Comparison of ENCODE assay signal across 42 mouse cellular contexts in genomic region chr7:131329416-131329815, GRCm38 (mm10). TPM values are rescaled to one million over a fixed set of nuclear protein-coding genes. Genes with fewer than 3 reads are reported as not detected.
"Had no signal": no experiment of that assay in that cellular context is flagged by ENCODE, and none has a peak within 500 bp of the region (broad histone marks: within the 10 kb centered on the region; RNA-seq: fewer than 3 reads in every experiment).

TSS of gene Fam24b (minus strand) at chr7:131329516.

- H3K4me2 ChIP-seq: limb, embryonic 12.5 days; limb, embryonic 13.5 days; limb, embryonic 15.5 days; liver, embryonic 11.5 days; liver, embryonic 12.5 days; liver, embryonic 13.5 days; liver, embryonic 15.5 days; lung, embryonic 14.5 days; lung, embryonic 15.5 days; midbrain, embryonic 12.5 days; midbrain, embryonic 13.5 days; midbrain, embryonic 15.5 days had no signal

- H3K4me3 ChIP-seq: left cerebral cortex, adult 2 months; limb, embryonic 10.5 days; limb, embryonic 12.5 days; limb, embryonic 13.5 days; limb, embryonic 15.5 days; liver, embryonic 12.5 days; liver, embryonic 13.5 days; liver, embryonic 15.5 days; lung, embryonic 15.5 days; megakaryocyte, embryonic 14.5 days; midbrain, embryonic 10.5 days; midbrain, embryonic 12.5 days; midbrain, embryonic 13.5 days; midbrain, embryonic 15.5 days; myocyte had no signal

- H3K9me3 ChIP-seq: limb, embryonic 10.5 days; limb, embryonic 12.5 days; limb, embryonic 13.5 days; limb, embryonic 15.5 days; liver, embryonic 12.5 days; liver, embryonic 13.5 days; liver, embryonic 15.5 days; lung, embryonic 15.5 days; megakaryocyte, embryonic 14.5 days; midbrain, embryonic 10.5 days; midbrain, embryonic 12.5 days; midbrain, embryonic 13.5 days; midbrain, embryonic 15.5 days had no signal

- H3K9ac ChIP-seq: limb, embryonic 12.5 days; limb, embryonic 13.5 days; limb, embryonic 15.5 days; liver, embryonic 12.5 days; liver, embryonic 13.5 days; liver, embryonic 14.5 days; liver, embryonic 15.5 days; liver, postnatal 0 days; lung, embryonic 14.5 days; lung, embryonic 15.5 days; midbrain, embryonic 12.5 days; midbrain, embryonic 13.5 days; midbrain, embryonic 15.5 days had no signal

- H3K27me3 ChIP-seq: limb, embryonic 12.5 days; limb, embryonic 13.5 days; limb, embryonic 15.5 days; liver, embryonic 12.5 days; liver, embryonic 13.5 days; liver, embryonic 15.5 days; lung, embryonic 15.5 days; midbrain, embryonic 12.5 days; midbrain, embryonic 13.5 days; midbrain, embryonic 15.5 days had no signal

- ATAC-seq: liver, embryonic 12.5 days; liver, postnatal 0 days; lung, postnatal 0 days; midbrain, embryonic 13.5 days; midbrain, embryonic 15.5 days; midbrain, embryonic 16.5 days had no signal

- DNase-seq: left cerebral cortex, postnatal 4 days; liver; liver, embryonic 13.5 days; liver, postnatal 0 days; lung, adult 18-20 months; lung, adult 2 months; lung, embryonic 14.5 days; lung, postnatal 10 days; lung, postnatal 14 days; lung, postnatal 36 days; lung, postnatal 4 days; midbrain, embryonic 14.5 days had no signal

- H3K36me3 ChIP-seq: limb, embryonic 10.5 days; limb, embryonic 12.5 days; limb, embryonic 13.5 days; limb, embryonic 15.5 days; liver, embryonic 12.5 days; liver, embryonic 13.5 days; liver, embryonic 15.5 days; lung, embryonic 15.5 days; midbrain, embryonic 10.5 days; midbrain, embryonic 12.5 days; midbrain, embryonic 13.5 days; midbrain, embryonic 15.5 days had no signal

- H3K4me1 ChIP-seq: limb, embryonic 10.5 days; limb, embryonic 12.5 days; limb, embryonic 13.5 days; limb, embryonic 15.5 days; liver, embryonic 12.5 days; liver, embryonic 13.5 days; liver, embryonic 15.5 days; lung, embryonic 15.5 days; megakaryocyte, embryonic 14.5 days; midbrain, embryonic 10.5 days; midbrain, embryonic 12.5 days; midbrain, embryonic 13.5 days; midbrain, embryonic 15.5 days had no signal

- H3K27ac ChIP-seq: left cerebral cortex, adult 2 months; limb, embryonic 10.5 days; limb, embryonic 12.5 days; limb, embryonic 13.5 days; limb, embryonic 15.5 days; liver, embryonic 12.5 days; liver, embryonic 13.5 days; liver, embryonic 14.5 days; liver, embryonic 15.5 days; lung, embryonic 15.5 days; macrophage; midbrain, embryonic 10.5 days; midbrain, embryonic 12.5 days; midbrain, embryonic 13.5 days; midbrain, embryonic 15.5 days had no signal

RNA-seq across cellular contexts. Expression of gene Fam24b, which starts in this region (rescaled TPM):
- total RNA-seq: left cerebral cortex, adult 18-20 months; left cerebral cortex, adult 2 months; left cerebral cortex, postnatal 25 days; left cerebral cortex, postnatal 36 days; left cerebral cortex, postnatal 4 days; liver, adult 2 months; megakaryocyte progenitor cell, adult 5-6 weeks; megakaryocyte, adult 5-6 weeks; megakaryocyte-erythroid progenitor cell, adult 5-6 weeks; monocyte, adult 5-6 weeks had no signal
- polyA plus RNA-seq: limb, embryonic 10.5 days; limb, embryonic 11.5 days; limb, embryonic 12.5 days; limb, embryonic 13.5 days; limb, embryonic 15.5 days; liver, embryonic 12.5 days; liver, embryonic 13.5 days; liver, embryonic 15.5 days; liver, embryonic 16.5 days; liver, postnatal 0 days; lung, embryonic 14.5 days; lung, embryonic 15.5 days; lung, postnatal 0 days; macrophage; midbrain, embryonic 10.5 days; midbrain, embryonic 12.5 days; midbrain, embryonic 14.5 days; midbrain, embryonic 15.5 days; midbrain, embryonic 16.5 days; myocyte; neural tube, embryonic 11.5 days had no signal
